Mouse (Mus musculus): Measurements from ENCODE around the gene Rara. TPM values are rescaled to one million over a fixed set of nuclear protein-coding genes. Genes with fewer than 3 reads are reported as not detected.

Rara gene
- polyA plus RNA-seq, 1 experiment from 2014 or later: 20.1 TPM

- under 1% methylated on average over 34 of the region's 53 CpGs for WGBS
- peak; percentile 41 for ATAC-seq (ENCODE audit: low FRiP score, low TSS enrichment)
- DNase-seq (ENCODE audit: low spot score): peak; percentile 90
Observed at GRCm38 (mm10) chr11:98960313-98960906, 32.8 kb downstream of the Rara start.

GRCm38 (mm10) chr11:98961051-98961592 is 33.5 kb downstream of the Rara start:
- TF ChIP-seq CTCF (IDR thresholded peaks at IDR 0.05; ENCODE audit: low read depth) (no peak), EP300 (optimal IDR thresholded peaks at IDR 0.05) (no peak)
- Histone ChIP-seq H3K27me3 (ENCODE audit: control insufficient read depth, insufficient read depth, low read length) (no peaks in the 10 kb centered on the region), H3K4me3 (ENCODE audit: low read depth, low read length) (peak overlapping the region; percentile 70), H3K9me3 (ENCODE audit: control insufficient read depth, low read length) (no peaks in the 10 kb centered on the region), H3K4me1 (replicated peaks; ENCODE audit: control insufficient read depth, insufficient read depth) (peaks cover 19% of the 10 kb centered on the region), H3K4me2 (replicated peaks; ENCODE audit: low read depth) (peak overlapping the region; percentile 99), H3K9ac (ENCODE audit: low read length) (peak overlapping the region; percentile 82), H3K36me3 (ENCODE audit: control insufficient read depth, insufficient read depth, low read length) (no peaks in the 10 kb centered on the region), H3K27ac (replicated peaks) (peak overlapping the region; percentile 92)
- ATAC-seq (ENCODE audit: low FRiP score, low TSS enrichment): no peak
- WGBS: 5% methylated on average over 18 of the region's 18 CpGs
- DNase-seq (ENCODE audit: low spot score): peak; percentile 50

More at GRCm38 (mm10) chr11:98960313-98960906, 32.8 kb downstream of the Rara start:
- Histone ChIP-seq H3K27me3 (ENCODE audit: control insufficient read depth, insufficient read depth, low read length) (no peaks in the 10 kb centered on the region), H3K9me3 (ENCODE audit: control insufficient read depth, low read length) (no peaks in the 10 kb centered on the region), H3K4me1 (replicated peaks; ENCODE audit: control insufficient read depth, insufficient read depth) (peaks cover 14% of the 10 kb centered on the region), H3K4me2 (replicated peaks; ENCODE audit: low read depth) (peak overlapping the region; percentile 99), H3K36me3 (ENCODE audit: control insufficient read depth, insufficient read depth, low read length) (no peaks in the 10 kb centered on the region), H3K4me3 (ENCODE audit: low read depth, low read length) (peak overlapping the region; percentile 70), H3K27ac (replicated peaks) (peak overlapping the region; percentile 92), H3K9ac (ENCODE audit: low read length) (peak overlapping the region; percentile 82)
- no peak for TF ChIP-seq EP300 (optimal IDR thresholded peaks at IDR 0.05)
- no peak for TF ChIP-seq CTCF (IDR thresholded peaks at IDR 0.05; ENCODE audit: low read depth)

GRCm38 (mm10) chr11:98961766-98962165 is 34.1 kb downstream of the Rara start:
- H3K9me3 ChIP-seq (ENCODE audit: control insufficient read depth, low read length): no peaks in the 10 kb centered on the region
- peak overlapping the region; percentile 93 for H3K27ac ChIP-seq (replicated peaks)
- 5% methylated on average over 8 of the region's 8 CpGs for WGBS
- H3K36me3 ChIP-seq (ENCODE audit: control insufficient read depth, insufficient read depth, low read length): peaks cover under 1% of the 10 kb centered on the region; the same call in 1 of the 2 replicates
- H3K27me3 ChIP-seq (ENCODE audit: control insufficient read depth, insufficient read depth, low read length): no peaks in the 10 kb centered on the region
- no peak for TF ChIP-seq EP300 (optimal IDR thresholded peaks at IDR 0.05)
- no peak for TF ChIP-seq CTCF (IDR thresholded peaks at IDR 0.05; ENCODE audit: low read depth)
- peak overlapping the region; percentile 99 for H3K4me2 ChIP-seq (replicated peaks; ENCODE audit: low read depth)
- H3K9ac ChIP-seq (ENCODE audit: low read length): peak overlapping the region; percentile 82
- peak overlapping the region; percentile 70 for H3K4me3 ChIP-seq (ENCODE audit: low read depth, low read length)
- DNase-seq (ENCODE audit: low spot score) (peak; percentile 77), ATAC-seq (ENCODE audit: low FRiP score, low TSS enrichment) (no peak)
- H3K4me1 ChIP-seq (replicated peaks; ENCODE audit: control insufficient read depth, insufficient read depth): peaks cover 22% of the 10 kb centered on the region

- no peaks in the 10 kb centered on the region for H3K9me3 ChIP-seq (ENCODE audit: control insufficient read depth, low read length)
- peak overlapping the region; percentile 70 for H3K4me3 ChIP-seq (ENCODE audit: low read depth, low read length)
- DNase-seq (ENCODE audit: low spot score): peak; percentile 13
- peaks cover 25% of the 10 kb centered on the region for H3K4me1 ChIP-seq (replicated peaks; ENCODE audit: control insufficient read depth, insufficient read depth)
- H3K4me2 ChIP-seq (replicated peaks; ENCODE audit: low read depth): peak overlapping the region; percentile 99
- H3K27me3 ChIP-seq (ENCODE audit: control insufficient read depth, insufficient read depth, low read length): no peaks in the 10 kb centered on the region
- H3K36me3 ChIP-seq (ENCODE audit: control insufficient read depth, insufficient read depth, low read length): peaks cover 4% of the 10 kb centered on the region; the same call in 1 of the 2 replicates
- peak overlapping the region; percentile 66 for H3K9ac ChIP-seq (ENCODE audit: low read length)
- 21% methylated on average over 12 of the region's 12 CpGs for WGBS
- ATAC-seq (ENCODE audit: low FRiP score, low TSS enrichment): no peak
- TF ChIP-seq EP300 (optimal IDR thresholded peaks at IDR 0.05) (no peak), CTCF (IDR thresholded peaks at IDR 0.05; ENCODE audit: low read depth) (0 out of 2 replicates have a peak, but pooled peaks have one; percentile 14)
- peak overlapping the region; percentile 93 for H3K27ac ChIP-seq (replicated peaks)
Observed at GRCm38 (mm10) chr11:98962421-98963095, 34.9 kb downstream of the Rara start.

GRCm38 (mm10) chr11:98963191-98964021 is 35.8 kb downstream of the Rara start:
- peaks cover 29% of the 10 kb centered on the region for H3K4me1 ChIP-seq (replicated peaks; ENCODE audit: control insufficient read depth, insufficient read depth)
- H3K27ac ChIP-seq (replicated peaks): peak overlapping the region; percentile 93
- WGBS: 1% methylated on average over 31 of the region's 32 CpGs
- no peaks in the 10 kb centered on the region for H3K27me3 ChIP-seq (ENCODE audit: control insufficient read depth, insufficient read depth, low read length)
- H3K36me3 ChIP-seq (ENCODE audit: control insufficient read depth, insufficient read depth, low read length): peaks cover 4% of the 10 kb centered on the region; the same call in 1 of the 2 replicates
- ATAC-seq (ENCODE audit: low FRiP score, low TSS enrichment) (peak; percentile 76), DNase-seq (ENCODE audit: low spot score) (peak; percentile 91)
- no peaks in the 10 kb centered on the region for H3K9me3 ChIP-seq (ENCODE audit: control insufficient read depth, low read length)
- peak overlapping the region; percentile 66 for H3K9ac ChIP-seq (ENCODE audit: low read length)
- peak overlapping the region; percentile 99 for H3K4me2 ChIP-seq (replicated peaks; ENCODE audit: low read depth)
- TF ChIP-seq EP300 (optimal IDR thresholded peaks at IDR 0.05) (no peak), CTCF (IDR thresholded peaks at IDR 0.05; ENCODE audit: low read depth) (peak; percentile 24)
- peak overlapping the region; percentile 70 for H3K4me3 ChIP-seq (ENCODE audit: low read depth, low read length)

Measured in stomach, postnatal 0 days (tissue).